Mouse (Mus musculus): ENCODE measurements at regions not wholly inside any gene's neighbourhood (a gene's known extent, or its start where the extent isn't known, plus 50 kb on each side); places are given as distances from the start of the nearest gene placed in this dataset.

DNA sequence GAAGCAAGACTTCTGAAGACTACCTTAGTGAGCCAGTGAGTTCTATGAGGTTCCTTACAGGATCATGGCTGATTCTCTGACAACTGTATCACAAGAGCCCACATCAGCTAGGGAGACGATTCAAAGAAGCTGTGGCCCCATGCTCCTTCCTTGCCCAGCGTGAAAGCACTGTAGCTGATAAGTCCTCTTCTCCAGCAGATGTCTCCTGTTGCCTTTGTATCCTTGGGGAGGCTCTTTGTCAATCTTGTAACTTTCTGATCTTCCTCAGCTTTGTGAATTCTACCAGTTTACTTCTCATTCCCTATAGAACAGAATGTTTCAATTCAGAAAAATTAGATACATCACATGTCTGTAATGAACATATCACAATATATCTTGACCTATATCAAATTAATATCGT lies 584.0 kb upstream of the Tbl1xr1 start:
- no peak for TF ChIP-seq POLR2A (IDR thresholded peaks at IDR 0.05; ENCODE audit: low read depth, low read length)
- no peak for TF ChIP-seq CTCF (IDR thresholded peaks at IDR 0.05; ENCODE audit: extremely low read depth, insufficient read depth, insufficient read length, insufficient replicate concordance)

Data from spleen, adult 2 months (tissue).